8 mouse cellular contexts compared by ENCODE assay signal in the genomic region with DNA sequence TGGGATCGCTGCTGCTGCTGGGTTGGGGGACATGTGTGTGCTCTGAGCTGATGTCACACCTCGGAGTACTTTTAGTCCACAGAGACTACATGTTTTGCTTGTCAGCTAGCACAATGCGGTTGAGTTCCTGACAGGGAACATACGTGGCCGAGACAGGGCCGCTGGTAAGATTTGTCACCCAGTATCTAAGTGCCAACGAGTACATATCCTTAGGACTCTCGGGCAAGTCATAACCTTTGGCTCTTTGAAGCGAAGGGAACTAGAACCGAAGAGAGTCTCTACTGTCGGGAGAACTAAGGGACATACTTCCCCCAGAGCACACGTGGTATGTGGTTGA. TPM values are rescaled to one million over a fixed set of nuclear protein-coding genes. Genes with fewer than 3 reads are reported as not detected.
DNase-seq lines count a peak whose midpoint lies in the region; ATAC-seq and TF ChIP-seq lines count a peak whose summit lies in the region.

No protein-coding gene starts in this region.

- peak overlapping the region; percentile 95 for H3K4me3 ChIP-seq in heart, embryonic 13.5 days
- H3K4me3 ChIP-seq in embryonic facial prominence, embryonic 12.5 days: peak overlapping the region; percentile 96
- H3K4me3 ChIP-seq in intestine, embryonic 16.5 days (ENCODE audit: low read length): peak overlapping the region; percentile 96
- H3K4me3 ChIP-seq in midbrain, postnatal 0 days (ENCODE audit: low read depth, low read length): peak overlapping the region; percentile 95

- WGBS in heart, embryonic 13.5 days: 5% methylated on average over 12 of the region's 12 CpGs
- WGBS in embryonic facial prominence, embryonic 12.5 days: 5% methylated on average over 12 of the region's 12 CpGs
- 2% methylated on average over 12 of the region's 12 CpGs for WGBS in intestine, embryonic 16.5 days
- 8% methylated on average over 12 of the region's 12 CpGs for WGBS in midbrain, postnatal 0 days

- TF ChIP-seq CTCF in midbrain, postnatal 0 days (IDR thresholded peaks at IDR 0.05): no peak

- peak overlapping the region; percentile 96 for H3K9ac ChIP-seq in heart, embryonic 13.5 days
- H3K9ac ChIP-seq in embryonic facial prominence, embryonic 12.5 days: peak overlapping the region; percentile 94
- peak overlapping the region; percentile 95 for H3K9ac ChIP-seq in intestine, embryonic 16.5 days (ENCODE audit: low read depth, low read length)
- H3K9ac ChIP-seq in midbrain, postnatal 0 days (replicated peaks; ENCODE audit: low read length, poor library complexity, severe bottlenecking): peak overlapping the region; percentile 90

- H3K27me3 ChIP-seq in heart, embryonic 13.5 days (replicated peaks): no peaks in the 10 kb centered on the region
- H3K27me3 ChIP-seq in embryonic facial prominence, embryonic 12.5 days: no peaks in the 10 kb centered on the region
- no peaks in the 10 kb centered on the region for H3K27me3 ChIP-seq in intestine, embryonic 16.5 days (replicated peaks; ENCODE audit: control insufficient read depth, insufficient read depth, low read length)
- no peaks in the 10 kb centered on the region for H3K27me3 ChIP-seq in midbrain, postnatal 0 days (ENCODE audit: insufficient read depth, low read length)

- peaks cover 23% of the 10 kb centered on the region for H3K4me1 ChIP-seq in heart, embryonic 13.5 days
- H3K4me1 ChIP-seq in embryonic facial prominence, embryonic 12.5 days: peaks cover 8% of the 10 kb centered on the region
- H3K4me1 ChIP-seq in intestine, embryonic 16.5 days (ENCODE audit: control insufficient read depth, insufficient read depth, low read length): peaks cover 8% of the 10 kb centered on the region
- peaks cover 7% of the 10 kb centered on the region; the same call in 1 of the 2 replicates for H3K4me1 ChIP-seq in midbrain, postnatal 0 days (ENCODE audit: insufficient read depth, low read length)

- peak overlapping the region; percentile 88 for H3K4me2 ChIP-seq in heart, embryonic 13.5 days
- H3K4me2 ChIP-seq in embryonic facial prominence, embryonic 12.5 days (replicated peaks): peak overlapping the region; percentile 85
- peak overlapping the region; percentile 73 for H3K4me2 ChIP-seq in intestine, embryonic 16.5 days (ENCODE audit: low read depth, low read length)
- H3K4me2 ChIP-seq in midbrain, postnatal 0 days (ENCODE audit: low read depth, low read length, poor library complexity, severe bottlenecking): peak overlapping the region; percentile 58

- ATAC-seq in heart, embryonic 13.5 days (ENCODE audit: extremely low read depth, insufficient number of reproducible peaks, low FRiP score, low TSS enrichment): no peak
- peak; percentile 24 for ATAC-seq in CD4-positive, CD25-positive, alpha-beta regulatory T cell, adult 4 months
- ATAC-seq in embryonic facial prominence, embryonic 12.5 days (ENCODE audit: insufficient number of reproducible peaks, insufficient read depth, low FRiP score, low TSS enrichment): no peak
- peak; percentile 25; the same call in 1 of the 2 replicates for ATAC-seq in intestine, embryonic 16.5 days
- ATAC-seq in midbrain, postnatal 0 days (ENCODE audit: low FRiP score): no peak; the same call in 1 of the 2 replicates

- DNase-seq in heart, adult 11 months: no peak
- DNase-seq in midbrain, postnatal 0 days (ENCODE audit: low spot score): peak; percentile 14
- DNase-seq in B cell, adult 2 months: no peak
- no peak for DNase-seq in left cerebral cortex, adult 11 months (ENCODE audit: low spot score)

- no peaks in the 10 kb centered on the region for H3K9me3 ChIP-seq in heart, embryonic 13.5 days
- no peaks in the 10 kb centered on the region for H3K9me3 ChIP-seq in embryonic facial prominence, embryonic 12.5 days
- H3K9me3 ChIP-seq in intestine, embryonic 16.5 days (ENCODE audit: control insufficient read depth, low read length): no peaks in the 10 kb centered on the region
- H3K9me3 ChIP-seq in midbrain, postnatal 0 days (ENCODE audit: low read length): no peaks in the 10 kb centered on the region

- peaks cover 23% of the 10 kb centered on the region for H3K36me3 ChIP-seq in heart, embryonic 13.5 days
- peaks cover 22% of the 10 kb centered on the region for H3K36me3 ChIP-seq in embryonic facial prominence, embryonic 12.5 days
- H3K36me3 ChIP-seq in intestine, embryonic 16.5 days (ENCODE audit: control insufficient read depth, insufficient read depth, low read length): peaks cover 2% of the 10 kb centered on the region; the same call in 1 of the 2 replicates
- peaks cover 13% of the 10 kb centered on the region for H3K36me3 ChIP-seq in midbrain, postnatal 0 days (ENCODE audit: insufficient read depth, low read length)

- H3K27ac ChIP-seq in heart, embryonic 13.5 days (replicated peaks): 0 out of 2 replicates have a peak overlapping the region, but pooled peaks have one; percentile 61
- no peak overlapping the region for H3K27ac ChIP-seq in embryonic facial prominence, embryonic 12.5 days
- H3K27ac ChIP-seq in intestine, embryonic 16.5 days (ENCODE audit: low read length): peak overlapping the region; percentile 90
- peak overlapping the region; percentile 83 for H3K27ac ChIP-seq in midbrain, postnatal 0 days (ENCODE audit: low read depth, low read length)

RNA-seq across cellular contexts. Expression of gene Scyl3, which starts 1.5 kb away (rescaled TPM):
- 10.0 and 11.0 TPM in 2 replicates for polyA plus RNA-seq in heart, embryonic 13.5 days (2015; fragmentation: Nextera tagmentation; extraction: Ambion mirVana)
- polyA plus RNA-seq in CD4-positive, CD25-positive, alpha-beta regulatory T cell, adult 4 months (2017; shearing (Covaris generic)): 10 to 100 TPM; 22.1 to 22.4 TPM
- 21.2 and 22.7 TPM in 2 replicates for polyA plus RNA-seq in embryonic facial prominence, embryonic 12.5 days (2016; fragmentation: Nextera tagmentation; extraction: Ambion mirVana)
- 12.9 and 14.2 TPM in 2 replicates for polyA plus RNA-seq in intestine, embryonic 16.5 days (2015; fragmentation: Nextera tagmentation; extraction: Ambion mirVana)
- 15.7 and 16.6 TPM in 2 replicates for total RNA-seq in midbrain, postnatal 0 days (2014; rRNA removed)
- polyA plus RNA-seq in midbrain, postnatal 0 days (2015; fragmentation: Nextera tagmentation; extraction: Ambion mirVana): 11.9 and 12.3 TPM in 2 replicates

Comparison
In these comparisons a context has a peak if more than half of its experiments do, and no peak if none do; other contexts are left out.
1. ATAC-seq: peak in CD4-positive, CD25-positive, alpha-beta regulatory T cell, adult 4 months (single experiment) and intestine, embryonic 16.5 days (single experiment); none in heart, embryonic 13.5 days (single experiment), embryonic facial prominence, embryonic 12.5 days (single experiment) and midbrain, postnatal 0 days (single experiment).
2. Peak in every context shown above with its lines, with median percentiles within 50 percentile points of each other: H3K4me2 ChIP-seq, H3K4me3 ChIP-seq and H3K9ac ChIP-seq.